Mouse (Mus musculus): ENCODE results near the gene Olfr148. TPM values are rescaled to one million over a fixed set of nuclear protein-coding genes. Genes with fewer than 3 reads are reported as not detected.

The Olfr148 gene
- not detected for total RNA-seq (2023)

GRCm38 (mm10) chr9:39610355-39610754, at the start of gene Olfr148:
Gene Olfr148, plus strand, starts transcription at chr9:39610655.

GRCm38 (mm10) chr9:39575469-39575868, 35.0 kb upstream of the Olfr148 start, which contains the start of gene Olfr959:
Gene Olfr959, minus strand, starts transcription at chr9:39575569.

GRCm38 (mm10) chr9:39603999-39604453, 6.4 kb upstream of the Olfr148 start, which contains the start of gene AW551984:
Gene AW551984, minus strand, starts transcription at chr9:39604403.

GRCm38 (mm10) chr9:39621073-39621472, 10.6 kb downstream of the Olfr148 start, which contains the start of gene Olfr960:
Gene Olfr960, plus strand, starts transcription at chr9:39621373.

DNA sequence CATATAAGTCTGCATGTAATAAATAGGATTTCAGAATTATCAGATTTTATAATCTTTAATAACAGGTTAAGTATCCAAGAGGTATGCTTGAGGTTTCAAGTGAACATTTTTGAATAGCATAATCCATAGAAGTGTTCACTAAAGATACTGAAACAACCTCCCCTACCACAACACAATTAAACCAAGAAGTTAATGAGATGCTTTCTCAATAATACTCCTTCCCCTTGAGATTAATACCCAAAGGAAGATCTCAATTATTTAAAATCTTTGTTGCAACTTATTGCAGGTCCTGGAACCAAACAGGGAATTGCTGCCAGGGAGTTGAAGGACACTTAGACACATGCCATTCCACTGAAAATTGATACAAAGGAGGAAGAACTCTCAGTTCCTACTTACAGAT, 34.3 kb downstream of the Olfr148 start, which contains the start of gene Olfr961:
Gene Olfr961, plus strand, starts transcription at position 301 of the 400 bp plus-strand sequence.

Other genes with a start within 250 kb of the Olfr148 start
- gene Olfr951, start 223.2 kb upstream of the Olfr148 start, total RNA-seq (2023), result not detected
- not detected for gene Olfr952, start 183.5 kb upstream of the Olfr148 start, total RNA-seq (2023)
- gene Olfr954, start 154.0 kb upstream of the Olfr148 start, total RNA-seq (2023), result not detected
- not detected for gene Olfr955, start 138.7 kb upstream of the Olfr148 start, total RNA-seq (2023)
- not detected for gene Olfr44, start 116.7 kb upstream of the Olfr148 start, total RNA-seq (2023)
- not detected for gene Olfr957, start 94.8 kb upstream of the Olfr148 start, total RNA-seq (2023)
- not detected for gene Olfr958, start 56.6 kb upstream of the Olfr148 start, total RNA-seq (2023)
- gene Olfr959, start 35.1 kb upstream of the Olfr148 start, total RNA-seq (2023), result not detected
- gene AW551984, start 6.3 kb upstream of the Olfr148 start, total RNA-seq (2023), result not detected
- gene Olfr960, start 10.7 kb downstream of the Olfr148 start, total RNA-seq (2023), result not detected
- not detected for gene Olfr961, start 34.4 kb downstream of the Olfr148 start, total RNA-seq (2023)
- not detected for gene Olfr963, start 56.5 kb downstream of the Olfr148 start, total RNA-seq (2023)
- not detected for gene Olfr149, start 96.5 kb downstream of the Olfr148 start, total RNA-seq (2023)
- gene Olfr965, start 100.7 kb downstream of the Olfr148 start, total RNA-seq (2023), result not detected
- not detected for gene Olfr150, start 120.3 kb downstream of the Olfr148 start, total RNA-seq (2023)
- gene Olfr967, start 135.6 kb downstream of the Olfr148 start, total RNA-seq (2023), result not detected
- not detected for gene Olfr968, start 172.6 kb downstream of the Olfr148 start, total RNA-seq (2023)
- gene Olfr969, start 180.3 kb downstream of the Olfr148 start, total RNA-seq (2023), result not detected
- gene Olfr970, start 198.2 kb downstream of the Olfr148 start, total RNA-seq (2023), result not detected
- not detected for gene Olfr971, start 226.2 kb downstream of the Olfr148 start, total RNA-seq (2023)

Measured in CD8-positive naive resting alpha-beta T cell, adult 57 days (primary cell).